Mouse (Mus musculus): Measurements from ENCODE around the gene Lrrc23.

DNA sequence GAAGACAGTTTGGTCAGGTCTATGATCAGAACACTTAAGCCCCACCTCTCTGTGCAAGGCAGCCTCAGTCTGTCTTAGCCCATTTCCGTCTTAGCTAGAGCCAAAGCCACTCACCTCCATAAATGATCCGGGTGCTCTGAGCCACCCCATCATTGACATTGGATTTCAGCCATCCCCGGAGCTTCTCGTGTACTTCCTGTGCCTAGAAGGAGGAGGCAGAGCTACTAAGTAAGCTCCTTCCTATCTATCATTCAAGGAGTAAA is 31.8 kb upstream of the Lrrc23 start:
- TF ChIP-seq CTCF (IDR thresholded peaks at IDR 0.05; ENCODE audit: borderline replicate concordance, extremely low read depth, insufficient read depth, insufficient read length) (no peak), POLR2A (IDR thresholded peaks at IDR 0.05; ENCODE audit: borderline replicate concordance, extremely low read depth, insufficient read depth, insufficient read length, poor library complexity, severe bottlenecking) (no peak)

All from brain, embryonic 14.5 days (tissue).